Mouse (Mus musculus) fat pad, adult 2 months (tissue): Measurements from ENCODE around the gene Plau.

ENCODE experiments used
- DNase-seq: peaks from one replicate; pipeline ENCODE4 v3.0.0-alpha.2; 2011; ENCODE audit warnings: low read depth, low spot score; ENCODE audit errors: extremely low read depth

Plau gene

GRCm38 (mm10) chr14:20836171-20836904, at the start of gene Plau:
Plau (plus strand) TSS chr14:20836660.
- DNase-seq: no peak

- DNase-seq: no peak
Measured at GRCm38 (mm10) chr14:20788151-20788550, 48.3 kb upstream of the Plau start.

DNA sequence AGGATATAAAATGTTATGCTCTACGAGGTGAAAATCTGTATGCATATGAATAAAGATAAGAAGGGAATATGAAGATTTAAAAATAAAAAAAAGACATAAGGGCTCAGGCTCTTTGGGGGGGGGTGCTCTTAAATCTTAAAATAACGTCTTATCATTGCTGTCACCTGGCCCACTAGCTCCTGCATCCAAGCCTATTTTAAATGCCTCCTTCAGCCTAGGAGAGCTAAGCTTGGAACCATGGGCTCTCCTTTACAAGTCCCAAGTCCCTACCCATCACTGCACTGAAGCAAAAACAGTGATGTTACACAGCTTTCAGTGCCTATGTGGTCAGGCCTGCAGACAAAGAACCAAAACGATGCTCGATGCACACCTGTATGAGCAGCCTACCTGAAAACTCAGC, 46.9 kb upstream of the Plau start:
- no peak for DNase-seq

DNA sequence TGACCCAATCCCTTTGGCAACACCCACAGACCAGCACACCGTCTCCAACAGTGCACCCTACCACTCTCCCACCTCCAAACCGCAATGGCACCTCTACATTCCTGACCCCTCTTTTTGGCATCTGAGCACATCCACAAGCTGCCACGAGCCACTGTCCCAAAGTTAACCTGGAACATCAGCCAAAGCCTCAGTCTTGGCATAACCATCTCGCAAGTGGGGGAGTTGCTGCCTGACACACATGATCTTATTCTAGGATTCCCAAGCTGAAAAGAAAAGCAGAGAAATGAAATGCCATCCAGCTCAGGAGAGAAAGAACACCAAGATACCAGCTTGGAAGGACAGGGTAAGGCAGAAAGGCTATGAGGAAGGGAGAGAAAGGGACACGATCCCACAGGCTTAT, 46.0 kb upstream of the Plau start:
- DNase-seq: no peak

- DNase-seq: no peak
Measured at GRCm38 (mm10) chr14:20790996-20791395, 45.5 kb upstream of the Plau start.

DNA sequence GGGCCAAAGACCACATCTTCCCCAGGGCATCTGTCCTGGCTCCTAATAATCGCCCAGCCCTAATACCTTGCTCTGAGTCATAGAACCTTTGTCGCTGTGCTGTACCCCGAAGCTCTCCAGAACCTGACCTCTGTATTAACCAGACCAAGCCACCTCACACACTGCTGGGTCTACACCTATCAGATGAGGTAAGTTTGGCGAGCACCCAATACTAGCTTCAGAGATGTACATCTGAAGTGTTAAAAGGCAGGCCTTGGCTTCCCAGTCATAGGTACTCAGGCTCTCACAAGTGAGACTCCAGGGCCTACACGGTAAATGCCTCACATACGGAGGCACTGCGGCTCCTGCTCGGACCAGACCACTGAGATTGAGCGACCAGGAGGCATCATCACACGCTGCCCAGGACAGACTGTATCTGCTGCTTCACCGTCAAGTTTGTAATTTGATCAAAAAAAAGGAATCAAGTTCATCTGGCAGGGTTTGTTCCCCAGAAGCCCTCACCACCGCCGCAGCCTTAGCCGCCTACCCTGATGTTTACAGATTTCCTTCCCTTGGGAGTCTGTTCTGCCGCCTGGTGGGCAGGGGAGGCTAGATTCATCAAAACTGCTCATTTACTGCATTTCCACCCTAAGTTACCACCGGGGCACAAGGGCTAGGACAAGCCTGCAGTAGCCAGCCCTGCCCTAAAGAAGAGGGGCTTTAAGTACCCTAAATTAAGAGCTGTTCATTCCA, 44.8 kb upstream of the Plau start:
- no peak for DNase-seq

- DNase-seq: no peak
Measured at GRCm38 (mm10) chr14:20792243-20792921, 44.1 kb upstream of the Plau start.

GRCm38 (mm10) chr14:20792922-20793757, 43.3 kb upstream of the Plau start:
- no peak for DNase-seq

DNA sequence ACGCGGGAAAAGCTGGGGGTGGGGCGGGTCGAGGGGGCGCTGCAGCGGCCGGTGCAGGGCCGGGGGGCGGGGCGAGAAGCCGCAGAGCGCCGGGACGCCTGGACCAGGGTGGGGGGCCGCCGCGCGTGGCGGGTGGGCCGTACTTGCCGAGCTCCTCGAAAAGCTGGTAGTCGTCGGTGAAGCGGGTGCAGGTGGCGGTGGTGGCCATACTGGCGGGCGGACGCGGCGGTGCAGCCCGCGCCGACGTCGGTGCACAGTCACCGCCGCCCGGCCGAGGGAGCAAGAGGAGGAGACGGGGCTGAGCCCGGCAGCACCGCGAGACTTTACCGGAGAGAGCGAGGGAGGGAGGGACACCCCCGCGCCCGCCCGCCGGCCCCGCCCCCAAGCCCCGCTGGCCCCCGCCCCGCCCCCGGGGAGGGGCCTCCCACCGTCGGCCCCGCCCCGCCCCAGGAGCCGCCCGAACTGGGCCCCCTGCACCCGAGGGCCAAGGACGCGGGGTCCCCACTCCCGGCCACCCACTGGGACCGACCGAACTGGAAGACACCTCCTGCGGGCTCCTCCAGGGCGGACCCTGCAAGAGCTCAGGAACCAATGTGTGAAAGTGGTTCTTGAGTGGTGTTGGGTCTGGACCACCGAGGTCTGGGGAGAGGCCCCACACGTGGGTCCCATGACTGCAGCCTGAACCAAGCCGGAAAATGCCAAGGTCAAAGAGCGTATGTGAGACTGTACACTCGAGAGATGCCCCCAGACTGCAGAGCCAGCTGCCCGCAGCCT, 42.5 kb upstream of the Plau start, which contains the start of gene Camk2g:
Gene Camk2g (minus strand): TSS at position 331 of the 774 bp plus-strand sequence.
- DNase-seq: no peak

GRCm38 (mm10) chr14:20794589-20794988, 41.9 kb upstream of the Plau start:
- DNase-seq: no peak

GRCm38 (mm10) chr14:20795423-20796152, 40.9 kb upstream of the Plau start:
- DNase-seq: no peak

GRCm38 (mm10) chr14:20796170-20796569, 40.3 kb upstream of the Plau start:
- DNase-seq: no peak

GRCm38 (mm10) chr14:20796643-20797042, 39.8 kb upstream of the Plau start:
- no peak for DNase-seq

DNA sequence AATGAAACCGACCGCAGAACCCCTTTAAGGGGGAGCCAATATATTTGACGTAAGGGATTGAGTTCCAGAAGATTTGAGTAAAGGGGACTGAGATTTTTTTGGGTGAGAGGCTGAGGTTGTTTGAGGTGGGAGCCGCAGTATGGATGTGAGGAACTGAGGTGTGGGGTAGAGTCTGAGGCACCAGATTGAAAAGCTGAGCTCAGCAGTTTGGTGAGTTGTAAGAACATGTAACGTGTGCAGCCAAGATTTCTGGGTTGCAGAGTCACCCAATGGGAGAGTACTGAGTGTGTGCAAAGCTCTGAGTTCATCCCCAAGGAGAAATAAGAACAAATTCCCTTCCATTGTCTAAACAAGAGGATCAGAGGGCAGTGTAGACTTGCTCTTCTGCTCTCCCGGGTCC, 38.2 kb upstream of the Plau start:
- no peak for DNase-seq

- no peak for DNase-seq
Measured at GRCm38 (mm10) chr14:20798761-20799160, 37.7 kb upstream of the Plau start.

DNA sequence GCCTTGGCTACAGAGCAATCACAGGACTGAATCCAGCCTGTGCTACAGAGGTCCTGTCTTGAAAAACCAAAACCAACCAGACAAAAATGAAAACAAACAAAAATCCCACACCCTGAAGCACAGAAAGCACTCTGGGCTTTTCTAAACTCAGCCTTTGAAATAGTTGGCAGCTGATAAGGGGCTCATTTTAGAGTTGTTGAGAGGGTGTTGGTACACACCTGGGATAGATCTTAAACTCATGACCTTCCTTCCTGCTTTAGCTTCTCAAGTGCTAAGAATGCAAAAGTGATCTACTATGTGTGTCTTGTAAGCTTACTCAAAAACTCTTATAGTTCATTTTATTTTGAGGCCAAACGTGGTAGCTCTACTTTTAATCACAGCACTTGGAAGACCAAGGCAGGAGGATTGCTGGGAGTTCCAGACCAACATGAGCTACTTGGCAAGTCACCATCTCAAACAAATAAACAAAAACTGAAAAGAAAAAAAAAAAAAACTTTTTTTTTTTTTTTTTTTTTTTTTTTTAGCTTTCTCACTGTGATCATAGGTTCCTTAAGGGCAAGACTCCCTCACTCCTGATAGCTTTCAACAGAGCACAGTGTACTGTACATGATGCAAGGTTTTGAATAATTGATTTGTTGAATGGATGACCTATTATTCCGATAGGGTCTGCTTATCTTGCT, 33.4 kb upstream of the Plau start:
- DNase-seq: no peak

GRCm38 (mm10) chr14:20803606-20803938, 32.9 kb upstream of the Plau start:
- DNase-seq: no peak

- DNase-seq: no peak
Measured at GRCm38 (mm10) chr14:20804481-20804880, 32.0 kb upstream of the Plau start.
